Mouse (Mus musculus): ENCODE data around the gene Ralgapa1. TPM values are rescaled to one million over a fixed set of nuclear protein-coding genes. Genes with fewer than 3 reads are reported as not detected.

The Ralgapa1 gene
- polyA plus RNA-seq, 1 experiment, result 34.7 TPM

DNA sequence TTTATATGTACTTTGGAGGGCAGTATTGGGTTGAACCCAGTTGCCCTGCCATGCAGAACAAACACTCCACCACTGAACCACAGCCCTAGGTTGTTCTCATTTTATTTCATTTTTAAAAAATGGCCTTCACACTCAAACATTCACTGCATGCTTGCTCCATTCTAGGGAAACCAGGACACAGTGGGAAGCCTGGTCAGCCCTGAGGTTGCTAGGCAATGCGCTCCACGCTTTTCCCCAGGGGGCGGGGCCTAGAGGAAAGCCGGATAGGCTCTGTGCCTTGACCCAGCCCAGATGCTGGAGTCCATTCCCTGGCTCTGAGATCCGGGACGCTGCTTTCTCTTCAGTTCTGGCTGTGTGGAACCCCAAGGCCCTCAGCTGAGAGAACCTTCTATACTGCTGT is 247.2 kb downstream of the Ralgapa1 start:
- Histone ChIP-seq H3K4me3 (ENCODE audit: low read depth, low read length) (no peak overlapping the region), H3K4me1 (ENCODE audit: control insufficient read depth, insufficient read depth, low read length) (no peaks in the 10 kb centered on the region), H3K27ac (ENCODE audit: insufficient read depth, low read length) (no peak overlapping the region), H3K9me3 (replicated peaks; ENCODE audit: control insufficient read depth, insufficient read depth, low read length, poor library complexity, severe bottlenecking) (no peaks in the 10 kb centered on the region), H3K36me3 (ENCODE audit: control insufficient read depth, insufficient read depth, low read length, poor library complexity, severe bottlenecking) (no peaks in the 10 kb centered on the region), H3K27me3 (ENCODE audit: control insufficient read depth, insufficient read depth, low read length, poor library complexity, severe bottlenecking) (no peaks in the 10 kb centered on the region; the same call in 1 of the 2 replicates), H3K9ac (ENCODE audit: low read depth, poor library complexity, severe bottlenecking) (no peak overlapping the region)
- TF ChIP-seq CTCF (IDR thresholded peaks at IDR 0.05; ENCODE audit: low read depth, low read length), result no peak
- TF ChIP-seq POLR2A (IDR thresholded peaks at IDR 0.05; ENCODE audit: insufficient read depth, low read length), result no peak
- TF ChIP-seq EP300 (IDR thresholded peaks at IDR 0.05; ENCODE audit: insufficient read depth, low read depth, low read length), result no peak

DNA sequence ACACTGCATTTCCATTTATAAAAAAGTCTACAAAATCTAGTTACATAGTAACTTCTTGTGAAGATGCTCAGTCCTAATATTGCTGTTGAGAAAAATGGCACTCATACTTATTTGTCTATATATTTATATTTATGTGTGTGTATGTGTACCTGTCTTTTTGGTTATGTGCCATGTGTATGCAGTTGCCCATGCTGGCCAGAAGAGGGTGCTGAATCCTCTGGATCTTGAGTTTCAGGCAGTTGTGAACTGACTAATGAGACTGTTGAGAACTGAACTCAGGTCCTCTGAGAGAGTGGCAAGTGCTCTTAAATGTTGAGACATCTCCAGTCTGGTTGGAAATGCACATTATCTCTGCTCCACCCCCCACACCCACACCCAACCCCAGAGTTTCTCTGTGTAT is 247.9 kb downstream of the Ralgapa1 start:
- TF ChIP-seq CTCF (IDR thresholded peaks at IDR 0.05; ENCODE audit: low read depth, low read length), result no peak
- TF ChIP-seq EP300 (IDR thresholded peaks at IDR 0.05; ENCODE audit: insufficient read depth, low read depth, low read length), result no peak
- no peak for TF ChIP-seq POLR2A (IDR thresholded peaks at IDR 0.05; ENCODE audit: insufficient read depth, low read length)
- Histone ChIP-seq H3K4me3 (ENCODE audit: low read depth, low read length) (no peak overlapping the region), H3K27me3 (ENCODE audit: control insufficient read depth, insufficient read depth, low read length, poor library complexity, severe bottlenecking) (no peaks in the 10 kb centered on the region; the same call in 1 of the 2 replicates), H3K27ac (ENCODE audit: insufficient read depth, low read length) (no peak overlapping the region), H3K9ac (ENCODE audit: low read depth, poor library complexity, severe bottlenecking) (no peak overlapping the region), H3K36me3 (ENCODE audit: control insufficient read depth, insufficient read depth, low read length, poor library complexity, severe bottlenecking) (no peaks in the 10 kb centered on the region), H3K9me3 (replicated peaks; ENCODE audit: control insufficient read depth, insufficient read depth, low read length, poor library complexity, severe bottlenecking) (no peaks in the 10 kb centered on the region), H3K4me1 (ENCODE audit: control insufficient read depth, insufficient read depth, low read length) (no peaks in the 10 kb centered on the region)

DNA sequence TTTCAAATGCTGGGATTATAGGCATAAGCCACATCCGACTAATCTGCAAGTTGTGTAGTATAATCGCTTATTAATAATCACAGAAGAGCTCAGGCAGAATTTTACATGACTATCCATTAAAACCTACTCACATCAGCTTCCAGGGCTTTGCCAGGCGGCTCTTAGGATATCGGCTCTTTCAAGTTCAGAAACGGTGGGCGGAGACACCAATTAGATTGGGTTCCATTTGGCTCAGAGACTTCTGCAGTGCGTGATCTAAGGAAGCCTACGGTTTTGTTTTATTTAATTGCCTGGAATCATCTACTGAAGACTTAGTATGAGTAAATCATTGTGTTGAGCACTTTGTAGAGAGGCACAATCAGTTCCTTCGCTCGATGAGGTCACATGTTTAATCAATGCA is 249.3 kb downstream of the Ralgapa1 start:
- Histone ChIP-seq H3K27ac (ENCODE audit: insufficient read depth, low read length) (no peak overlapping the region), H3K4me3 (ENCODE audit: low read depth, low read length) (no peak overlapping the region), H3K9ac (ENCODE audit: low read depth, poor library complexity, severe bottlenecking) (no peak overlapping the region), H3K4me1 (ENCODE audit: control insufficient read depth, insufficient read depth, low read length) (no peaks in the 10 kb centered on the region), H3K27me3 (ENCODE audit: control insufficient read depth, insufficient read depth, low read length, poor library complexity, severe bottlenecking) (no peaks in the 10 kb centered on the region; the same call in 1 of the 2 replicates), H3K9me3 (replicated peaks; ENCODE audit: control insufficient read depth, insufficient read depth, low read length, poor library complexity, severe bottlenecking) (no peaks in the 10 kb centered on the region), H3K36me3 (ENCODE audit: control insufficient read depth, insufficient read depth, low read length, poor library complexity, severe bottlenecking) (no peaks in the 10 kb centered on the region)
- no peak for TF ChIP-seq POLR2A (IDR thresholded peaks at IDR 0.05; ENCODE audit: insufficient read depth, low read length)
- TF ChIP-seq EP300 (IDR thresholded peaks at IDR 0.05; ENCODE audit: insufficient read depth, low read depth, low read length), result no peak
- no peak for TF ChIP-seq CTCF (IDR thresholded peaks at IDR 0.05; ENCODE audit: low read depth, low read length)

DNA sequence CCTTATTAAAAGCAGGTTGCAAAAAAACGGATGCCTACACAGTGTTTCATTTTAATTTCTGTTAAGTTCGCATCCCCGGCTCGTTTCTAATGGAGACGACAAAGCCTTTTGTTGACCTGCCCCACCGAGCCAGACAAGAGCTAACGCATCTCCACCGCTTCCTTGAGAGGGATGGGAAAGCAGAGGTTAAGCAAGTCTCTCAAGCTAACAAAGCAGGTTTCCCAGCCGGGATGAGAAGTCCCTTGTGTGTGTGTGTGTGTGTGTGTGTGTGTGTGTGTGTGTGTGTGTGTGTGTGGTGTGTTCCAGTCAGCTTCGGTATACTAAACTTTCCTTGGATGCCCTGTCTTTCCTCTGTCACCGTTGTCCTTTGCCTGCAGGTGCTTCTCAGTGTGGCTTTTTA is 249.8 kb downstream of the Ralgapa1 start:
- H3K4me3 ChIP-seq (ENCODE audit: low read depth, low read length), result no peak overlapping the region
- H3K27me3 ChIP-seq (ENCODE audit: control insufficient read depth, insufficient read depth, low read length, poor library complexity, severe bottlenecking), result no peaks in the 10 kb centered on the region; the same call in 1 of the 2 replicates
- TF ChIP-seq EP300 (IDR thresholded peaks at IDR 0.05; ENCODE audit: insufficient read depth, low read depth, low read length), result no peak
- no peak for TF ChIP-seq CTCF (IDR thresholded peaks at IDR 0.05; ENCODE audit: low read depth, low read length)
- TF ChIP-seq POLR2A (IDR thresholded peaks at IDR 0.05; ENCODE audit: insufficient read depth, low read length), result no peak
- H3K9ac ChIP-seq (ENCODE audit: low read depth, poor library complexity, severe bottlenecking), result no peak overlapping the region
- H3K27ac ChIP-seq (ENCODE audit: insufficient read depth, low read length), result no peak overlapping the region
- no peaks in the 10 kb centered on the region for H3K9me3 ChIP-seq (replicated peaks; ENCODE audit: control insufficient read depth, insufficient read depth, low read length, poor library complexity, severe bottlenecking)
- H3K4me1 ChIP-seq (ENCODE audit: control insufficient read depth, insufficient read depth, low read length), result no peaks in the 10 kb centered on the region
- H3K36me3 ChIP-seq (ENCODE audit: control insufficient read depth, insufficient read depth, low read length, poor library complexity, severe bottlenecking), result no peaks in the 10 kb centered on the region

DNA sequence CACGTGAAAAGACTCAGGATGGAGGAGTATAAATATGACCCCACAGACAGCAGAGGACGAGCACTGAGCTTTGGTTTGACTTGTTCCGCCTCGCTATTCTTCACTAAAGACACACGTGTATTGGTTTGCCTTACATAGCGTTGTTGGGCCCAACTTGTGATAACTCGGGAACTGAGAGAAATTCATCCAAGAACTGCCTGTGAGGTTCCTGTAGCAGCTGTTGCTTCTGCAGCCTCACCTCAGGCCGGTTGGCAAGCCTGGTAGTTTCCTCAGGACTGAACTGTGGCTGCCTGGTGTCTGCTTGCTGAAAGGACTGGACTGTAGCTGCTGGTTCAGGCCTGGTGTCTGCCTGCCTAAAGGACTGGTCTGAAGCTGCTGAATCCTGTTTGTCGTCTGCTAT is 250.3 kb downstream of the Ralgapa1 start:
- Histone ChIP-seq H3K36me3 (ENCODE audit: control insufficient read depth, insufficient read depth, low read length, poor library complexity, severe bottlenecking) (no peaks in the 10 kb centered on the region), H3K27ac (ENCODE audit: insufficient read depth, low read length) (no peak overlapping the region), H3K9me3 (replicated peaks; ENCODE audit: control insufficient read depth, insufficient read depth, low read length, poor library complexity, severe bottlenecking) (no peaks in the 10 kb centered on the region), H3K9ac (ENCODE audit: low read depth, poor library complexity, severe bottlenecking) (no peak overlapping the region), H3K4me3 (ENCODE audit: low read depth, low read length) (no peak overlapping the region), H3K27me3 (ENCODE audit: control insufficient read depth, insufficient read depth, low read length, poor library complexity, severe bottlenecking) (no peaks in the 10 kb centered on the region), H3K4me1 (ENCODE audit: control insufficient read depth, insufficient read depth, low read length) (no peaks in the 10 kb centered on the region)
- TF ChIP-seq POLR2A (IDR thresholded peaks at IDR 0.05; ENCODE audit: insufficient read depth, low read length), result no peak
- TF ChIP-seq EP300 (IDR thresholded peaks at IDR 0.05; ENCODE audit: insufficient read depth, low read depth, low read length), result no peak
- no peak for TF ChIP-seq CTCF (IDR thresholded peaks at IDR 0.05; ENCODE audit: low read depth, low read length)

DNA sequence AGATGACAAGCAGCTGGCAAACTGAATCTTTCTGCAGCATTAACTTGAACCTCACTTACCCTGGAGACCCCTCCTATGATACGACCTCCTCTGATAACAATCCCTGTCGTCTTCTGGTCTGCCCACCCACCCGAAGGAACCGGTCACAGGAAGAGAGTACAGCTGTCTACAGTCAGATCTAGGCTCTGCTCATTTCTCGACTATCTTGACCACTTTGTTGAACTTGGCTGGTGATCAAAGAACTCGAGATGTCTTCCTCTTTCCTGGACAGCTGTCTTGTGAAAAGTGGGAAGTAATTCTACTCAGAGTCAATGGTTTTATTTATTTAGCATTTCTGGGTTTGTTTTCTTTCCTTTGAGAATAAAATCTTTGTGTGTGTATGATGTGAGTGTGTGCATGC is 251.3 kb downstream of the Ralgapa1 start:
- Histone ChIP-seq H3K27me3 (ENCODE audit: control insufficient read depth, insufficient read depth, low read length, poor library complexity, severe bottlenecking) (no peaks in the 10 kb centered on the region), H3K4me1 (ENCODE audit: control insufficient read depth, insufficient read depth, low read length) (no peaks in the 10 kb centered on the region), H3K27ac (ENCODE audit: insufficient read depth, low read length) (no peak overlapping the region), H3K4me3 (ENCODE audit: low read depth, low read length) (no peak overlapping the region), H3K36me3 (ENCODE audit: control insufficient read depth, insufficient read depth, low read length, poor library complexity, severe bottlenecking) (no peaks in the 10 kb centered on the region), H3K9ac (ENCODE audit: low read depth, poor library complexity, severe bottlenecking) (no peak overlapping the region), H3K9me3 (replicated peaks; ENCODE audit: control insufficient read depth, insufficient read depth, low read length, poor library complexity, severe bottlenecking) (no peaks in the 10 kb centered on the region)
- TF ChIP-seq POLR2A (IDR thresholded peaks at IDR 0.05; ENCODE audit: insufficient read depth, low read length) (no peak), EP300 (IDR thresholded peaks at IDR 0.05; ENCODE audit: insufficient read depth, low read depth, low read length) (no peak), CTCF (IDR thresholded peaks at IDR 0.05; ENCODE audit: low read depth, low read length) (no peak)
